ENCODE assay signal across 8 mouse cellular contexts in genomic region chr1:74331046-74331681, GRCm38 (mm10). TPM values are rescaled to one million over a fixed set of nuclear protein-coding genes. Genes with fewer than 3 reads are reported as not detected.
DNase-seq lines count a peak whose midpoint lies in the region; ATAC-seq and TF ChIP-seq lines count a peak whose summit lies in the region.

No protein-coding gene starts in this region.

- H3K27ac ChIP-seq in layer of hippocampus, adult 2 months, result peak overlapping the region; percentile 86
- peak overlapping the region; percentile 14; the same call in 1 of the 2 replicates for H3K27ac ChIP-seq in forebrain, embryonic 13.5 days
- peak overlapping the region; percentile 85 for H3K27ac ChIP-seq in intestine, embryonic 16.5 days (ENCODE audit: low read length)
- H3K27ac ChIP-seq in midbrain, postnatal 0 days (ENCODE audit: low read depth, low read length), result peak overlapping the region; percentile 51; the same call in 1 of the 2 replicates

- no peak for DNase-seq in layer of hippocampus, adult 2 months (ENCODE audit: low spot score in 2 of 2)
- DNase-seq in layer of hippocampus, adult 11-12 months (ENCODE audit: low spot score), result no peak
- DNase-seq in midbrain, postnatal 0 days (ENCODE audit: low spot score), result no peak
- no peak for DNase-seq in urinary bladder, adult 2 months (ENCODE audit: low spot score)
- no peak for DNase-seq in frontal cortex, adult 2 months (ENCODE audit: extremely low spot score in 1 of 2, low spot score in 1 of 2)
- no peak for DNase-seq in right cerebral cortex, adult 18-20 months

- H3K4me2 ChIP-seq in forebrain, embryonic 13.5 days, result no peak overlapping the region
- H3K4me2 ChIP-seq in intestine, embryonic 16.5 days (ENCODE audit: low read depth, low read length), result no peak overlapping the region
- H3K4me2 ChIP-seq in midbrain, postnatal 0 days (ENCODE audit: low read depth, low read length, poor library complexity, severe bottlenecking), result no peak overlapping the region

- H3K27me3 ChIP-seq in forebrain, embryonic 13.5 days, result no peaks in the 10 kb centered on the region
- no peaks in the 10 kb centered on the region for H3K27me3 ChIP-seq in intestine, embryonic 16.5 days (replicated peaks; ENCODE audit: control insufficient read depth, insufficient read depth, low read length)
- no peaks in the 10 kb centered on the region for H3K27me3 ChIP-seq in midbrain, postnatal 0 days (ENCODE audit: insufficient read depth, low read length)

- no peak overlapping the region for H3K4me3 ChIP-seq in layer of hippocampus, adult 2 months
- H3K4me3 ChIP-seq in forebrain, embryonic 13.5 days, result no peak overlapping the region
- no peak overlapping the region for H3K4me3 ChIP-seq in intestine, embryonic 16.5 days (ENCODE audit: low read length)
- no peak overlapping the region for H3K4me3 ChIP-seq in midbrain, postnatal 0 days (ENCODE audit: low read depth, low read length)

- WGBS in forebrain, embryonic 13.5 days, result 87% methylated on average over 4 of the region's 4 CpGs
- 64% methylated on average over 4 of the region's 4 CpGs for WGBS in intestine, embryonic 16.5 days
- WGBS in midbrain, postnatal 0 days, result 75% methylated on average over 4 of the region's 4 CpGs

- H3K9me3 ChIP-seq in forebrain, embryonic 13.5 days (replicated peaks), result no peaks in the 10 kb centered on the region
- no peaks in the 10 kb centered on the region for H3K9me3 ChIP-seq in intestine, embryonic 16.5 days (ENCODE audit: control insufficient read depth, low read length)
- no peaks in the 10 kb centered on the region for H3K9me3 ChIP-seq in midbrain, postnatal 0 days (ENCODE audit: low read length)

- H3K9ac ChIP-seq in forebrain, embryonic 13.5 days, result no peak overlapping the region
- H3K9ac ChIP-seq in intestine, embryonic 16.5 days (ENCODE audit: low read depth, low read length), result 0 out of 2 replicates have a peak overlapping the region, but pooled peaks have one; percentile 21
- no peak overlapping the region for H3K9ac ChIP-seq in midbrain, postnatal 0 days (replicated peaks; ENCODE audit: low read length, poor library complexity, severe bottlenecking)

- peaks cover 24% of the 10 kb centered on the region for H3K4me1 ChIP-seq in forebrain, embryonic 13.5 days
- peaks cover 28% of the 10 kb centered on the region for H3K4me1 ChIP-seq in intestine, embryonic 16.5 days (ENCODE audit: control insufficient read depth, insufficient read depth, low read length)
- H3K4me1 ChIP-seq in midbrain, postnatal 0 days (ENCODE audit: insufficient read depth, low read length), result 0 out of 2 replicates have a peak, but pooled peaks cover 2% of the 10 kb centered on the region

- no peak for ATAC-seq in forebrain, embryonic 13.5 days
- no peak for ATAC-seq in intestine, embryonic 16.5 days
- no peak for ATAC-seq in midbrain, postnatal 0 days (ENCODE audit: low FRiP score)

- H3K36me3 ChIP-seq in forebrain, embryonic 13.5 days (ENCODE audit: poor library complexity, severe bottlenecking), result peaks cover 10% of the 10 kb centered on the region; the same call in 1 of the 2 replicates
- H3K36me3 ChIP-seq in intestine, embryonic 16.5 days (ENCODE audit: control insufficient read depth, insufficient read depth, low read length), result no peaks in the 10 kb centered on the region
- no peaks in the 10 kb centered on the region for H3K36me3 ChIP-seq in midbrain, postnatal 0 days (ENCODE audit: insufficient read depth, low read length)

- TF ChIP-seq CTCF in layer of hippocampus, adult 2 months (conservative IDR thresholded peaks at IDR 0.05), result no peak
- TF ChIP-seq CTCF in midbrain, postnatal 0 days (IDR thresholded peaks at IDR 0.05), result no peak

RNA-seq across cellular contexts. Expression of gene Tmbim1, which starts 25.7 kb away (rescaled TPM):
- 10 to 100 TPM; 23.3 to 23.9 TPM for total RNA-seq in layer of hippocampus, adult 2 months (2021)
- 4.3 and 4.4 TPM in 2 replicates for polyA plus RNA-seq in forebrain, embryonic 13.5 days (2015; fragmentation: Nextera tagmentation; extraction: Ambion mirVana)
- polyA plus RNA-seq in intestine, embryonic 16.5 days (2015; fragmentation: Nextera tagmentation; extraction: Ambion mirVana), result 77.3 and 79.8 TPM in 2 replicates
- total RNA-seq in midbrain, postnatal 0 days (2014; rRNA removed), result 9.8 and 20.7 TPM in 2 replicates
- polyA plus RNA-seq in midbrain, postnatal 0 days (2015; fragmentation: Nextera tagmentation; extraction: Ambion mirVana), result 9.8 and 10.5 TPM in 2 replicates
- polyA plus RNA-seq in urinary bladder, adult 2 months (2012; rRNA removed), result 91.2 and 120 TPM in 2 replicates
- 25.7 and 33.6 TPM in 2 replicates for polyA plus RNA-seq in frontal cortex, adult 2 months (2012; rRNA removed)

RNA-seq across cellular contexts. Expression of gene Catip, which starts 30.7 kb away (rescaled TPM):
- 1 to 10 TPM; 1.1 to 1.8 TPM for total RNA-seq in layer of hippocampus, adult 2 months (2021)
- 0.45 and 0.79 TPM in 2 replicates for polyA plus RNA-seq in forebrain, embryonic 13.5 days (2015; fragmentation: Nextera tagmentation; extraction: Ambion mirVana)
- 0.24 and 0.50 TPM in 2 replicates for polyA plus RNA-seq in intestine, embryonic 16.5 days (2015; fragmentation: Nextera tagmentation; extraction: Ambion mirVana)
- 2.7 and 4.0 TPM in 2 replicates for total RNA-seq in midbrain, postnatal 0 days (2014; rRNA removed)
- polyA plus RNA-seq in midbrain, postnatal 0 days (2015; fragmentation: Nextera tagmentation; extraction: Ambion mirVana), result 1.6 and 2.4 TPM in 2 replicates
- 2.7 and 2.9 TPM in 2 replicates for polyA plus RNA-seq in urinary bladder, adult 2 months (2012; rRNA removed)
- 5.3 and 6.0 TPM in 2 replicates for polyA plus RNA-seq in frontal cortex, adult 2 months (2012; rRNA removed)

RNA-seq across cellular contexts. Expression of gene Slc11a1, which starts 43.8 kb away (rescaled TPM):
- total RNA-seq in layer of hippocampus, adult 2 months (2021), result 1 to 10 TPM; 3.1 to 3.9 TPM
- polyA plus RNA-seq in forebrain, embryonic 13.5 days (2015; fragmentation: Nextera tagmentation; extraction: Ambion mirVana), result 1.1 and 1.9 TPM in 2 replicates
- 8.0 and 8.9 TPM in 2 replicates for polyA plus RNA-seq in intestine, embryonic 16.5 days (2015; fragmentation: Nextera tagmentation; extraction: Ambion mirVana)
- 7.8 and 12.6 TPM in 2 replicates for total RNA-seq in midbrain, postnatal 0 days (2014; rRNA removed)
- 1.3 and 1.7 TPM in 2 replicates for polyA plus RNA-seq in midbrain, postnatal 0 days (2015; fragmentation: Nextera tagmentation; extraction: Ambion mirVana)
- polyA plus RNA-seq in urinary bladder, adult 2 months (2012; rRNA removed), result 13.2 and 16.5 TPM in 2 replicates
- 5.5 and 9.1 TPM in 2 replicates for polyA plus RNA-seq in frontal cortex, adult 2 months (2012; rRNA removed)

RNA-seq across cellular contexts. Expression of gene Pnkd, which starts 46.4 kb away (rescaled TPM):
- total RNA-seq in layer of hippocampus, adult 2 months (2021), result 100 to 1,000 TPM; 171 to 185 TPM
- 94.5 and 96.1 TPM in 2 replicates for polyA plus RNA-seq in forebrain, embryonic 13.5 days (2015; fragmentation: Nextera tagmentation; extraction: Ambion mirVana)
- polyA plus RNA-seq in intestine, embryonic 16.5 days (2015; fragmentation: Nextera tagmentation; extraction: Ambion mirVana), result 139 and 148 TPM in 2 replicates
- 101 and 116 TPM in 2 replicates for total RNA-seq in midbrain, postnatal 0 days (2014; rRNA removed)
- polyA plus RNA-seq in midbrain, postnatal 0 days (2015; fragmentation: Nextera tagmentation; extraction: Ambion mirVana), result 135 and 140 TPM in 2 replicates
- polyA plus RNA-seq in urinary bladder, adult 2 months (2012; rRNA removed), result 60.6 and 61.9 TPM in 2 replicates
- polyA plus RNA-seq in frontal cortex, adult 2 months (2012; rRNA removed), result 110 and 135 TPM in 2 replicates

RNA-seq across cellular contexts. Expression of gene Aamp, which starts 46.6 kb away (rescaled TPM):
- total RNA-seq in layer of hippocampus, adult 2 months (2021), result 100 to 1,000 TPM; 153 to 155 TPM
- 195 and 211 TPM in 2 replicates for polyA plus RNA-seq in forebrain, embryonic 13.5 days (2015; fragmentation: Nextera tagmentation; extraction: Ambion mirVana)
- polyA plus RNA-seq in intestine, embryonic 16.5 days (2015; fragmentation: Nextera tagmentation; extraction: Ambion mirVana), result 246 and 256 TPM in 2 replicates
- total RNA-seq in midbrain, postnatal 0 days (2014; rRNA removed), result 139 and 148 TPM in 2 replicates
- 203 and 216 TPM in 2 replicates for polyA plus RNA-seq in midbrain, postnatal 0 days (2015; fragmentation: Nextera tagmentation; extraction: Ambion mirVana)
- 131 and 137 TPM in 2 replicates for polyA plus RNA-seq in urinary bladder, adult 2 months (2012; rRNA removed)
- 182 and 184 TPM in 2 replicates for polyA plus RNA-seq in frontal cortex, adult 2 months (2012; rRNA removed)

Comparison
In these comparisons a context has a peak if more than half of its experiments do, and no peak if none do; other contexts are left out.
1. H3K27ac ChIP-seq: peak in every context shown above with its lines; median percentile 86 in layer of hippocampus, adult 2 months; 85 in intestine, embryonic 16.5 days; 51 in midbrain, postnatal 0 days; 14 in forebrain, embryonic 13.5 days.